Mouse (Mus musculus): ENCODE measurements around the gene Emc8.

DNA sequence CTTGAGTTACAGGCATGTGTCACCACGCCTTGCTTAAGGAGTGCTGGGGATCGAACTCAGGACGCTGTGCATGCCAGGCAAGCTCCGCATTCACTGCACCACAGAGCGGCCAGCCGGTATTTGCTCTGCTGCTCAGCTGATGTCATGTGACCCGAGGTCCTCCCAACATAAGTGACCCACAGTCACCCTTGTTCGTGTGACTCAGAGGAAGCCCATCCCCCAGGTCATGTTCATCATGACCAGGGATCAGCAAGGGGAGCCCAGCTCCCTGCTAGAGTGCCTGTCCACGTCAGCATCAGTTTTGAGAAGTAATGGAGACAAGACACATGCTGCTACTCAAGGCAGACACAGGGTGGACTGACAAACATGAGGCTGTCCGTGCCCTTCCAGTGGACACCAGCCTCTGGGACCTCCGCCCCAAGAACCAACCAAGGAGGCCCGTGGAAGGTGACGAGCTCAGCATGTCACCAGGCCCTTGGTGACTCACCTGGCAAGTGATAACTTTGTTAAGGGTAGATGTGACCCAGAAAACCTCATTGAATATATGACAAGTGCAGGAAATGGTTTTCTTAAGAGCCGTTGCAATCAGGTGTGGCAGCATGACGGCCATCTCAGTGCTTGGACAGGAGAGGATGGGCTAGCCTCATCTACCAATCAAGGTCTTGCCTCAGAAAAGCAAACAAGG, 47.8 kb upstream of the Emc8 start:
- TF ChIP-seq TAL1 (IDR thresholded peaks at IDR 0.05; ENCODE audit: low read length) = no peak
- TF ChIP-seq GATA1 (IDR thresholded peaks at IDR 0.05; ENCODE audit: low read length) = no peak
